Mouse (Mus musculus) left cerebral cortex, postnatal 4 days (tissue): ENCODE measurements around the gene Slc38a10. TPM values are rescaled to one million over a fixed set of nuclear protein-coding genes. Genes with fewer than 3 reads are reported as not detected.
A peak's percentile ranks its signal among the peaks of the same experiment; 100 is the strongest.

Source experiments
- DNase-seq: peaks from one replicate; pipeline ENCODE4 v3.0.0-alpha.2; 2022
- intact Hi-C: fragments of 180-260 bp; cut with DNase I; formaldehyde crosslinking; loops from one replicate; pipeline ENCODE4 v1.15.1; 2025
- microRNA-seq: library from miRNA; unstranded; fragments of <30 nt; microRNA quantifications from one replicate; pipeline ENCODE4 v1.2.0, GENCODE M21; 2022
- total RNA-seq, 2 experiments: library from RNA; stranded (reverse); gene quantifications; 2 replicates each; pipeline ENCODE4 v1.2.3; 2021

The Slc38a10 gene
- total RNA-seq, 2 experiments from 2014 or later, result 113 to 119 TPM

DNA sequence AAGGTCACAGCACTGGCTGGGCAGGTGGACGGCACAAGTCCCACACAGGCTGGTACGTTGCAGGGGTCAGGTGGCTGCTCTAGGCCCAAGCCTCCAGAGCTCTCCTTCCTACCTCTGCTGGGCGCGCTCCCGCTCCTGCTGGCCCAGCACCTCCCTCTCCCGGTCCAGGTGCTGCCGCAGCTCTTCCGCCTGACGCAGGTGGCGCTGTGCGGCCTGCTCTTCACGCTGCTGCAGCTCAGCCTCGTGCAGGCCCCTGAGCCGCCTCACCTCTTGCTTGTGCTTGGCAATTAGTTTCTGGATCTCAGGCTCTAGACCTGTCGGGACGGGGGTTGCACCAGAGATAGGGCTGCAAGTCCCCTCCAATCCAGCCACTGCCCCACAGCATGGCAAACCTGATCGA, 83.3 kb downstream of the Slc38a10 start:
- DNase-seq, result no peak
- intact Hi-C loops, result no loop called here

DNA sequence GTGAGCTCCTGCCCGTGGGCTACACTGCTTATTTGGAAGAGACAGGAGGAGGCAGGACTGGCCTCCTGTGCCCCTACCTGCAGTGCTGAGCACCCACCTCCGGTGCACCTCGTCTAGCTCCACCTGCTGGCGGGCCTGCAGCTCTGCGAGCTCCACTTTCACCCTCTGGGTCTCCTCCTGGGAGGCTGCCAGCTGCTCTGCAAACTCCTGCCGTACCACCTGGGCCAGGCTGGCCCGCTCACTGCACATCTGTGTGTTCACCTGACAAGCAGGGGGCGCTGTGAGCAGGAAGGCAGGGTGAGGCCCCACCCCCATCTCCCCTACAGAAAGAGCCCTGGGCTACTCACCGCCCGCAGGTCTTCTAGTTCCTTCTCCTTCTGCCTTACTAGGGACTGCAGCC, 85.9 kb downstream of the Slc38a10 start:
- DNase-seq, result peak; percentile 76
- intact Hi-C loops, result no loop called here

DNA sequence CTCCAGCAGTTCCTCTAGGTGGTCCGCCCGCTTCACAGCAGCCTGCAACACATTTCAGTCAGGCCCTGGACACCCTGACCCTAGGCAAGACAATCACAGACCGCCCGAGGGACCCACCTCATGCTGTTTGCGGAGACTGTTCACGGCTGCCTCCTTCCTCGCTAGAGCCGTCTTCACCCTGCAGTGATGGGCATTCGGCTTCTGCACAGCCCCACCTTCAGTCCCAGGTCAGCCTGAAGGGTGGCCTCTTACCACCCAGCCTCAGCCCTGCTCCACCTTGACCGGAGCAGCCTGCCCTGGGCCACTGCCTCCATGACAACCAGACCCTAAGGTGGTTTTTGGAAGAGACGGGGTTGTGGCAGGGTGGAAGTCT, 86.5 kb downstream of the Slc38a10 start:
- DNase-seq, result no peak
- intact Hi-C loops, result no loop called here

DNA sequence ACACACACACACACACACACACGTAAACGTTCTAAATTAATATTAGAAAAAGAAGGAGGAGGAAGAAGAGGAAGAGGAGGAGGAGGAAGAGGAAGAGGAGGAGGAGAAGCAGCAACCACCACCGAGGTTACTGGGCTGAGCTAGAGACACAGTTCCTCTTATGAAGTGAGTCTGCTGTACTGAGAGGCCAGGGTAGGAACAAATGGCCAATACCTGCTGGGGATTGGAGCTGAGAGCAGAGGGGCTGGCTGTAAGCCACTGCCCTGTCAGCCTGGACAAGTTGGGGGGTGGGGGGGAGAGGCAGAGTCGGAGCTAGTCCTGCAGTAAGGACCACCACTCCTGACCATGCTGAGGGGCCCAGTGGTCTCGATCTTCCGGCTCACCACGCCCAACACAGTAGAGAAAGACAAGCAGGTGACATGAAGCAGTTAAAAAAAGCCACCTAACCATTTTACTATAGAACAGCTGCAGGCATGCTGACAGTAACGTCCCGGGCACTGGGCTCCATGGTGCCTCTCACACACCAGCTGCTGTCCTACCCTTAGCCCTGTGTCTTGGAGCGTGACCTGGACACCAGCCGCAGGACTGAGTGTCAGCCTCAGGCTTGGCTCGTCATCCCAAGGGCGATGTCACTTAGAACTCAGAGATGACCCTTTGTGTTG, 87.0 kb downstream of the Slc38a10 start:
- no peak for DNase-seq
- intact Hi-C loops, result no loop called here

DNA sequence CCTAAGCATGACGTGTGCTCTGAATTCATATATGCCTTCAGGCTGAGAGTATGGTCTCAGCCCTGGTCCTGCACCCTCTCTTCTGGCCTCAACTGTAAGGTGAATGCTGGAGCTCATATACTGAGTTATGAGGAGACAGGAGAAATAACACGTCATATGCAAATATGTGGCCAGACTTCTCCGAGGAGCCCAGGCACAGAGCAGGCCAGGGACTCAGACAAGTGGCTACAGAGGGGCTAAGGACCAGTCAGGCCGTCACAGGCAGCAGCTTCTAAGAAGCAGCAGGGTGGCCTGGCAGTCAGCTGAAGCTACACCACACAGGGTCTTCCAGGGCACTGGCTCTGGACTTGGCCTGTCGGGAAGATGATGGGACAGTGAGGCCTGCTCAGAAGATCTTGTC, 87.8 kb downstream of the Slc38a10 start:
- no peak for DNase-seq
- intact Hi-C loops, result no loop called here

DNA sequence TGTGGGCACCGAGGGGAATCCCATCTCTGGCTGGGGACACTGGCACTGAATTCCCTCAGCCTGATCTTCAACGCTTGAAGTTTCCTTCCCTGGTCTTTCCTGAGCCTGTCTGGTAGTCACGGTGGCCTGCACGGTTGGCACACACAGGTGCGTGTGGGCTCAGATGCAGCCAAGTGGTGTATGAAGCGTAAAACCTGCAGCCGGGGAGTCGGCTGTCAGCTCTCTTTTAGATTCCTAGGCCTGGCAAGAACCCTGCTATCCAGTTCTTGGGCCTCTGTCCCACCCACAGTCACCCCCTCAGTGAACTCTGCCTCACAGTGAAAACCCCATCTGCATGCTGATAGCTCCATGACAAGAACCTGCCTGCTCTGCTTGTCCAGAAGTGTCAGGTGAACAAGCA, 90.5 kb downstream of the Slc38a10 start:
- no peak for DNase-seq
- intact Hi-C loops, result no loop called here

DNA sequence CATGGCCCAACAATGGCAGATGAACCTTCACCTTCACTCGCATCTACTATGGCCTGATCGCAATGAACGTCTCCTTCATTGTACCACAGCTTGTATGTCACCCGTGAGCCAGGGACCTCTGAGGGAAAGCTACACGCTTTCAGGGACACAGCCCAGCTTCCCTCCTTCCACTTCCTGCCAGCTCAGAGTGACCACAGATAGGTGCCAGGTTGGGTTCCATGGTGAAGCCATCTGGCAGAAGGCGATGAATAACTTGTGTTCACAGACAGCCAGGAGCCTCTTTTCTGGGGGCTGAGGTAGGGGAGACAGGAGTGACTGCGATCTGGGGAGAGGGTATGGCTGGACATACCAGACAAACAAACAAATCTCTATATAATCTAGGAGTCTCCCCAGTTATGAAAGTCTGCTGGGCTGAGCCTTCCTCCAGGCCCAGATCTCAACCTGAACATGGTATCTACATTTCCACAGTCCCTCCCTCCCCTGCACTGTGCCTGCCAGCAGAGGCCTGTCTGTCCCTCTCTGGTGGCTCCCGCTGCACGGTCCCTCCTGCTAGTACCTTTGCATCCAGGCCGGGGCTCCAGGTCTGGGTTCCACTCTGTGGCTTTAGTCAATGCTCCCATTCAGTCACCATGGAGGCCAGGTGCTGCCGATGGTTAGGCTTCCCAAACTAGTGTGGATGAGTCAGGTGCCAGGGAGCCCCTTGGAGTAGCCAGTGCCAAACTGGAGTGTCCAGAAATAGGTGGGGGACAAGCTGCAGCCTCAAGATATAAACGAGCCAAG, 95.0 kb downstream of the Slc38a10 start:
- intact Hi-C loops, result no loop called here

More for the DNA sequence above, 95.0 kb downstream of the Slc38a10 start:
- DNase-seq, result no peak

Small RNA genes within 50 kb of the gene (microRNA-seq; reads per million reads assigned to microRNA genes)
- gene Gm25948, result not detected

Other genes starting within 250 kb of the Slc38a10 start
- 10 to 100 TPM; 43.2 to 48.2 TPM for gene Chmp6, start 237.9 kb downstream of the Slc38a10 start, total RNA-seq
- gene Baiap2, start 208.6 kb downstream of the Slc38a10 start, total RNA-seq, result 10 to 100 TPM; 71.7 to 72.2 TPM
- gene Aatk, start 104.2 kb downstream of the Slc38a10 start, total RNA-seq, result 100 to 1,000 TPM; 111 to 114 TPM
- 10 to 100 TPM; 49.8 to 53.8 TPM for gene Cep131, start 64.5 kb downstream of the Slc38a10 start, total RNA-seq
- gene Tepsin, start 52.6 kb downstream of the Slc38a10 start, total RNA-seq, result 10 to 100 TPM; 18.9 to 19.5 TPM
- gene Ndufaf8, start 52.4 kb downstream of the Slc38a10 start, total RNA-seq, result 10 to 100 TPM; 27.9 to 29.6 TPM
- gene Bahcc1, start 81.6 kb upstream of the Slc38a10 start, total RNA-seq, result 10 to 100 TPM; 36.5 to 39.5 TPM
- 1,000 to 10,000 TPM; 3,514 to 3,537 TPM for gene Actg1, start 197.2 kb upstream of the Slc38a10 start, total RNA-seq
- under 1 TPM; 0.42 to 0.44 TPM for gene Fscn2, start 210.2 kb upstream of the Slc38a10 start, total RNA-seq
- 100 to 1,000 TPM in 1 of 2 experiments, 10 to 100 TPM in 1; 94.5 to 100 TPM for gene Faap100, start 227.4 kb upstream of the Slc38a10 start, total RNA-seq